Comparison of ENCODE assay signal across 8 mouse cellular contexts in genomic region chr7:19309278-19309883, GRCm38 (mm10). TPM values are rescaled to one million over a fixed set of nuclear protein-coding genes. Genes with fewer than 3 reads are reported as not detected.
A peak's percentile ranks its signal among the peaks of the same experiment; 100 is the strongest.
DNase-seq lines count a peak whose midpoint lies in the region; ATAC-seq and TF ChIP-seq lines count a peak whose summit lies in the region.

No protein-coding gene starts in this region.

- WGBS in kidney, postnatal 0 days: under 1% methylated on average over 48 of the region's 48 CpGs
- WGBS in hindbrain, embryonic 10.5 days: 2% methylated on average over 48 of the region's 48 CpGs
- 2% methylated on average over 48 of the region's 48 CpGs for WGBS in midbrain, embryonic 13.5 days

- no peak for DNase-seq in kidney, postnatal 0 days (ENCODE audit: low spot score)
- no peak for DNase-seq in kidney, adult 11 months
- peak; percentile 27 for DNase-seq in hindbrain, embryonic 10.5 days (ENCODE audit: low spot score)
- no peak for DNase-seq in gastrocnemius, postnatal 10 days
- DNase-seq in spleen, postnatal 14 days (ENCODE audit: low spot score in 2 of 2): no peak
- no peak for DNase-seq in layer of hippocampus, adult 9-10 months (ENCODE audit: low spot score)

- peaks cover 13% of the 10 kb centered on the region; the same call in 1 of the 2 replicates for H3K4me1 ChIP-seq in kidney, postnatal 0 days (replicated peaks; ENCODE audit: insufficient read depth, low read length)
- no peaks in the 10 kb centered on the region for H3K4me1 ChIP-seq in brown adipose tissue, adult 24 weeks (ENCODE audit: control insufficient read depth, insufficient read depth, insufficient read length, low read length)
- peaks cover 43% of the 10 kb centered on the region for H3K4me1 ChIP-seq in hindbrain, embryonic 10.5 days (replicated peaks)
- peaks cover 32% of the 10 kb centered on the region for H3K4me1 ChIP-seq in midbrain, embryonic 13.5 days (replicated peaks)

- H3K27me3 ChIP-seq in kidney, postnatal 0 days (ENCODE audit: insufficient read depth, low read length): peaks cover 14% of the 10 kb centered on the region
- H3K27me3 ChIP-seq in hindbrain, embryonic 10.5 days (ENCODE audit: insufficient read depth, poor library complexity, severe bottlenecking): peaks cover 63% of the 10 kb centered on the region
- H3K27me3 ChIP-seq in midbrain, embryonic 13.5 days: peaks cover 65% of the 10 kb centered on the region

- H3K4me3 ChIP-seq in kidney, postnatal 0 days (replicated peaks; ENCODE audit: low read depth, low read length): peak overlapping the region; percentile 52
- H3K4me3 ChIP-seq in brown adipose tissue, adult 24 weeks (ENCODE audit: insufficient read depth, low read depth, low read length): peak overlapping the region; percentile 63
- H3K4me3 ChIP-seq in hindbrain, embryonic 10.5 days: peak overlapping the region; percentile 84
- H3K4me3 ChIP-seq in midbrain, embryonic 13.5 days (replicated peaks): peak overlapping the region; percentile 49

- peak overlapping the region; percentile 25 for H3K9ac ChIP-seq in kidney, postnatal 0 days (ENCODE audit: low read depth, low read length)
- H3K9ac ChIP-seq in midbrain, embryonic 13.5 days (replicated peaks): peak overlapping the region; percentile 60

- ATAC-seq in kidney, postnatal 0 days (replicated peaks; ENCODE audit: low FRiP score, low read depth): no peak
- no peak for ATAC-seq in midbrain, embryonic 13.5 days

- H3K27ac ChIP-seq in kidney, postnatal 0 days: no peak overlapping the region
- H3K27ac ChIP-seq in brown adipose tissue, adult 24 weeks (replicated peaks; ENCODE audit: low read depth, low read length): peak overlapping the region; percentile 46
- H3K27ac ChIP-seq in hindbrain, embryonic 10.5 days: no peak overlapping the region
- H3K27ac ChIP-seq in midbrain, embryonic 13.5 days: no peak overlapping the region

- no peaks in the 10 kb centered on the region for H3K36me3 ChIP-seq in kidney, postnatal 0 days (ENCODE audit: insufficient read depth, low read length)
- no peaks in the 10 kb centered on the region for H3K36me3 ChIP-seq in hindbrain, embryonic 10.5 days
- no peaks in the 10 kb centered on the region for H3K36me3 ChIP-seq in midbrain, embryonic 13.5 days

- H3K4me2 ChIP-seq in kidney, postnatal 0 days (ENCODE audit: low read length): peak overlapping the region; percentile 86
- H3K4me2 ChIP-seq in midbrain, embryonic 13.5 days (replicated peaks): peak overlapping the region; percentile 81

- no peak for TF ChIP-seq CTCF in kidney, postnatal 0 days (IDR thresholded peaks at IDR 0.05; ENCODE audit: low read depth)

- no peaks in the 10 kb centered on the region for H3K9me3 ChIP-seq in kidney, postnatal 0 days (replicated peaks; ENCODE audit: low read length)
- no peaks in the 10 kb centered on the region for H3K9me3 ChIP-seq in hindbrain, embryonic 10.5 days
- no peaks in the 10 kb centered on the region for H3K9me3 ChIP-seq in midbrain, embryonic 13.5 days

RNA-seq across cellular contexts. Expression of gene Fosb, which starts 0.5 kb away (rescaled TPM):
- 0.11 TPM in 2 replicates for polyA plus RNA-seq in kidney, postnatal 0 days (2015; fragmentation: Nextera tagmentation; extraction: Ambion mirVana)
- polyA plus RNA-seq in brown adipose tissue, adult 24 weeks (2012; ENCODE audit: insufficient read depth, insufficient read length, missing spikeins): 2.7 and 48.0 TPM in 2 replicates
- polyA plus RNA-seq in hindbrain, embryonic 10.5 days (2016; fragmentation: Nextera tagmentation; extraction: Ambion mirVana): not detected in 2 replicates
- polyA plus RNA-seq in midbrain, embryonic 13.5 days (2015; fragmentation: Nextera tagmentation; extraction: Ambion mirVana): not detected in 2 replicates
- total RNA-seq in gastrocnemius, postnatal 10 days (2021): 1 to 10 TPM in 1 of 2 experiments, under 1 TPM in 1; 0.80 to 1.7 TPM

RNA-seq across cellular contexts. Expression of gene Rtn2, which starts 27.0 kb away (rescaled TPM):
- 7.3 and 7.4 TPM in 2 replicates for polyA plus RNA-seq in kidney, postnatal 0 days (2015; fragmentation: Nextera tagmentation; extraction: Ambion mirVana)
- 14.9 and 16.6 TPM in 2 replicates for polyA plus RNA-seq in brown adipose tissue, adult 24 weeks (2012; ENCODE audit: insufficient read depth, insufficient read length, missing spikeins)
- 37.3 and 67.8 TPM in 2 replicates for polyA plus RNA-seq in hindbrain, embryonic 10.5 days (2016; fragmentation: Nextera tagmentation; extraction: Ambion mirVana)
- 97.4 and 102 TPM in 2 replicates for polyA plus RNA-seq in midbrain, embryonic 13.5 days (2015; fragmentation: Nextera tagmentation; extraction: Ambion mirVana)
- 100 to 1,000 TPM; 669 to 730 TPM for total RNA-seq in gastrocnemius, postnatal 10 days (2021)

RNA-seq across cellular contexts. Expression of gene Ppm1n, which starts 29.5 kb away (rescaled TPM):
- 0.18 TPM in 1 of 2 replicates, not detected in the other for polyA plus RNA-seq in kidney, postnatal 0 days (2015; fragmentation: Nextera tagmentation; extraction: Ambion mirVana)
- polyA plus RNA-seq in brown adipose tissue, adult 24 weeks (2012; ENCODE audit: insufficient read depth, insufficient read length, missing spikeins): not detected in 2 replicates
- 0.30 and 0.42 TPM in 2 replicates for polyA plus RNA-seq in hindbrain, embryonic 10.5 days (2016; fragmentation: Nextera tagmentation; extraction: Ambion mirVana)
- polyA plus RNA-seq in midbrain, embryonic 13.5 days (2015; fragmentation: Nextera tagmentation; extraction: Ambion mirVana): 0.34 and 0.88 TPM in 2 replicates
- not detected for total RNA-seq in gastrocnemius, postnatal 10 days (2021)

RNA-seq across cellular contexts. Expression of gene Ercc1, which starts 35.2 kb away (rescaled TPM):
- polyA plus RNA-seq in kidney, postnatal 0 days (2015; fragmentation: Nextera tagmentation; extraction: Ambion mirVana): 68.4 and 68.8 TPM in 2 replicates
- 32.6 and 38.4 TPM in 2 replicates for polyA plus RNA-seq in brown adipose tissue, adult 24 weeks (2012; ENCODE audit: insufficient read depth, insufficient read length, missing spikeins)
- 106 and 128 TPM in 2 replicates for polyA plus RNA-seq in hindbrain, embryonic 10.5 days (2016; fragmentation: Nextera tagmentation; extraction: Ambion mirVana)
- 84.1 and 91.9 TPM in 2 replicates for polyA plus RNA-seq in midbrain, embryonic 13.5 days (2015; fragmentation: Nextera tagmentation; extraction: Ambion mirVana)
- 10 to 100 TPM; 31.9 to 35.9 TPM for total RNA-seq in gastrocnemius, postnatal 10 days (2021)

RNA-seq across cellular contexts. Expression of gene Vasp, which starts 37.8 kb away (rescaled TPM):
- polyA plus RNA-seq in kidney, postnatal 0 days (2015; fragmentation: Nextera tagmentation; extraction: Ambion mirVana): 89.4 and 94.4 TPM in 2 replicates
- 13.4 and 19.2 TPM in 2 replicates for polyA plus RNA-seq in brown adipose tissue, adult 24 weeks (2012; ENCODE audit: insufficient read depth, insufficient read length, missing spikeins)
- polyA plus RNA-seq in hindbrain, embryonic 10.5 days (2016; fragmentation: Nextera tagmentation; extraction: Ambion mirVana): 58.8 and 62.0 TPM in 2 replicates
- 28.6 and 38.0 TPM in 2 replicates for polyA plus RNA-seq in midbrain, embryonic 13.5 days (2015; fragmentation: Nextera tagmentation; extraction: Ambion mirVana)
- total RNA-seq in gastrocnemius, postnatal 10 days (2021): 10 to 100 TPM; 35.7 to 53.5 TPM
